Mouse (Mus musculus) cerebellum, adult 2 months (tissue): ENCODE measurements around the gene 5031439G07Rik. TPM values are rescaled to one million over a fixed set of nuclear protein-coding genes. Genes with fewer than 3 reads are reported as not detected.

Experiments
- DNase-seq, 2 experiments: peaks; one replicate each; pipeline ENCODE4 v3.0.0; 2021
- H3K27ac ChIP-seq: fragments of 200-500 bp; 2 replicates; pipeline ENCODE4 v1.5.1; 2012; ENCODE audit warnings: low read length, control low read depth, inconsistent platforms; ENCODE audit not compliant: insufficient read depth
- H3K27me3 ChIP-seq: fragments of 200-500 bp; 2 replicates; pipeline ENCODE4 v1.6.1; 2012; ENCODE audit warnings: inconsistent platforms, mild to moderate bottlenecking, low read length, moderate library complexity; ENCODE audit not compliant: control insufficient read depth, insufficient read depth
- H3K4me1 ChIP-seq: fragments of 200-500 bp; 2 replicates; pipeline ENCODE4 v1.6.1; 2011; ENCODE audit warnings: low read length; ENCODE audit not compliant: control insufficient read depth, insufficient read depth
- H3K4me3 ChIP-seq: fragments of 200-500 bp; replicated peaks from 2 replicates; pipeline ENCODE3; 2011; ENCODE audit warnings: mild to moderate bottlenecking, low read depth, low read length, control low read depth; ENCODE audit not compliant: insufficient read depth
- CTCF ChIP-seq: fragments of 200-500 bp; IDR thresholded peaks from 2 replicates; pipeline ENCODE4 v1.5.1; 2011; ENCODE audit warnings: low read depth, mild to moderate bottlenecking, control low read depth, low read length, moderate library complexity, borderline replicate concordance; ENCODE audit not compliant: insufficient read depth
- POLR2A ChIP-seq: fragments of 200-500 bp; IDR thresholded peaks from 2 replicates; pipeline ENCODE4 v1.6.1; 2011; ENCODE audit warnings: low read length, control low read depth, borderline replicate concordance; ENCODE audit not compliant: insufficient read depth
- WGBS: fragments of 180-500 bp; shearing (Covaris S2); methylation state at CpG from one replicate; pipeline ENCODE4 v1.1.7; 2018; 5-methylcytosine and 5-hydroxymethylcytosine counted together
- polyA plus RNA-seq: library from polyadenylated mRNA; depleted of rRNA; stranded (reverse); fragments of >200 nt; gene quantifications from 2 replicates; pipeline ENCODE4 v1.2.3, GENCODE M21; 2012

5031439G07Rik gene
- polyA plus RNA-seq, 1 experiment = 116 TPM

DNA sequence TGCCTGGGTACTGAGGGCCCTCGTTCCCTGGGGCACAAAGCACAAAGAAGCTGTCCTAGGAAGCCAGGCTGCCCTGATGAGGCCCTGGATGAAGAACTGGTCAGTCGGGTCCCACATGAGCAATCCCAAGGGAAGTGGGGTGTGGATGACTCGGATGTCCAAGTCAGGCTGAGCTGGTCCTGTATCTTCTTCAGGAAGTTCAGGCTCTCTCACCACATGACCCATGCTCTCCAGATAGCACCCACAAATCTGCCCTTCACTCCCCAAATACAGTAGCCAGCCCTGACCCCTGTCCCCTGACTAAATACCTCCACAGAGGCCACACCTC is 14.8 kb downstream of the 5031439G07Rik start:
- peaks cover 41% of the 10 kb centered on the region for H3K4me1 ChIP-seq
- no peak for TF ChIP-seq CTCF
- no peak for TF ChIP-seq POLR2A
- H3K27ac ChIP-seq = peak overlapping the region; percentile 49; the same call in 1 of the 2 replicates
- 30% methylated on average over 3 of the region's 3 CpGs for WGBS
- H3K27me3 ChIP-seq = no peaks in the 10 kb centered on the region
- DNase-seq = no peak
- no peak overlapping the region for H3K4me3 ChIP-seq

DNA sequence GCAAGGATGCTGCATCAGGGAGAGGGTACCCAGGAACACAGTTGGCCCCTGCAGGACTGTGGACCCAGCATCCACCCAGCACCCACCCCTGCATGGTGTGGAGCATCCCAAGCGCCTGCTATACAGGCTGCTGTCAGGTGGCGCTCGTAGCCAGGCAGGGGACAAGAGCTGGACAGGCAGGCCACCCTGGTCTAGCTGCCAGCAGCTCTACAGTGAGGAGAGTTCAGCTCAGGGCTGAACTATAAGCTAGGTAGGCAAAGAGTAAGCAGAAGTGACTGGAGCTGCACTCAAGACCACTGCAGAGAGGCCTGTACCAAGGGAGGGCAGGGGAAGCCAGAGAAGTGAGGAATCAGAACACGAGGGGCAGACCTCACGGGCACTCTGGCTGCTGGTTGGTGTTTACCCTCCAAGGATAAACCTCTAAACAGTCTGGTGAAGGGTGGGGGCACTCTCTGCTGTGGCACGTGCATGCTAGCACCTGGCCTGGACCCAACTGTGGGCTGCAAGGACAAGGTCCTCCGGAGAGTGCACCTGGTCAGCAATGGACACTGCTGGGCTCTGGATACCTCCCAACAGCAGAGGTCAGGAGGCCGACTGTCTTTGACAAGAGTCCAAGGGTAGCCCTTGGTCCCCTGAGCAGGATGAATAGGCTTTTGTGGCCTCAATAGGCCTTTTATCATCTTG is 15.3 kb downstream of the 5031439G07Rik start:
- no peak for TF ChIP-seq POLR2A
- TF ChIP-seq CTCF = no peak
- WGBS = 24% methylated on average over 8 of the region's 8 CpGs
- peaks cover 41% of the 10 kb centered on the region for H3K4me1 ChIP-seq
- H3K27ac ChIP-seq = peak overlapping the region; percentile 38; the same call in 1 of the 2 replicates
- H3K4me3 ChIP-seq = no peak overlapping the region
- DNase-seq = peak; percentile 56 to 65
- H3K27me3 ChIP-seq = no peaks in the 10 kb centered on the region

DNA sequence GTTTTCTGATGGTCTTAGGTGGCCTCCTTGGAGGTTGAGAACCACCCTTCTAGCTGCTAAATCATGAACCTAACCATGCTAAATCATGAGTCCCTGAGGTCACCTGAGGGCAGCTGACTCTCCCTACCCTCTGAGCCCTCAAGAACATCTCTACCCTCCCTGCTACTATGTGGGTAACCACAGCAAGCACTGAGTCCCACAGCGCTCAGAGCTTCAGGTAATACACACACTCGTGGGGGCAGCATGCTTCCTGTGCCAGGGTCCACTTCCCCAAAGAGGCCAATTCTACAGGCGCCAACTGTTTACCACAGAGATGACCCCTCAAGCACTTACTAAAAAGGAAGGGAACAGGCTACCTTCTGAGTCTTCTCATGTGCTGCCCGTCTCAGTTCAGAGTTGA is 19.8 kb downstream of the 5031439G07Rik start:
- no peak for DNase-seq
- Histone ChIP-seq H3K4me1 (peaks cover 16% of the 10 kb centered on the region), H3K27ac (no peak overlapping the region), H3K27me3 (no peaks in the 10 kb centered on the region), H3K4me3 (no peak overlapping the region)
- WGBS = 88% methylated on average over 4 of the region's 4 CpGs
- TF ChIP-seq CTCF = no peak
- no peak for TF ChIP-seq POLR2A

DNA sequence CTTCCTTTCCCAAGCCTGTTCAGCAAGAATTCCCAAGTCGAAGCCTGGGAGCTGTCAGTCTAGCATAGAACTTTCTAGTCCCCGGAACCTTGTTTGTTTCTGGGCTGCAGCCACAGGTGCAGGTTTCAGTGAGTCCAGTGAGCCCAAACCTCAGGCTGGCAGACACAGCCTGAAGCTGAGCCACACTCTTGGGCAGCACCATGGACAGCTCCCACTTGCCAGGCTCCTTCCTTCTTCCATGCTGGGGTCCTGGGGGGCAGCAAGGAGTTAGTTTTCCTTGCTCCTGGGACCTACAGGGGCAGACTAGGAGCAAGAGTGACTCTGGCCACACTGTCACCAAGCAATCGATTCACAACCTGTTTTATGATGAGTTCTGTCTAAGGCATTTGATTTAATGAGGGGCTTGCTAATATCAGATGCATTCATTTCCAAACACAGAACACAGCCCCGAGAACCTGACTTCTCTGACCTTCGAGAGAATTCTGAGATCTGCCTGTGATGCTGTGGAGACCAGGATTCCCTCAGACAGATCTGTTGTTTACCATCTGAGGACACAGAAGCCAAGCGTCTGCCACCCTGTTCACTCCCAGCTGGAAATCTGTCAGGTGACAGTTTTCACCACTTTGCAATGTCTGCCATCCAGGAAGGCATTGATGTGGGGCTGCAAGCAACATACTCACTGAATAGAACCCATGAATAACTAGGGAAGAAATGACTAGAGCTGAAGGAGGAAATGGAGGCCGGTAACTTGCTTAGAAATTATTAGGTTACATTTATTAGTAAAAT is 22.6 kb downstream of the 5031439G07Rik start:
- TF ChIP-seq CTCF (no peak), POLR2A (no peak)
- DNase-seq = peak in 1 of 2 experiments; percentile 55
- Histone ChIP-seq H3K4me3 (no peak overlapping the region), H3K27me3 (no peaks in the 10 kb centered on the region), H3K27ac (no peak overlapping the region), H3K4me1 (peaks cover 20% of the 10 kb centered on the region)
- whole genome bisulfite sequencing = 44% methylated on average over 7 of the region's 7 CpGs

DNA sequence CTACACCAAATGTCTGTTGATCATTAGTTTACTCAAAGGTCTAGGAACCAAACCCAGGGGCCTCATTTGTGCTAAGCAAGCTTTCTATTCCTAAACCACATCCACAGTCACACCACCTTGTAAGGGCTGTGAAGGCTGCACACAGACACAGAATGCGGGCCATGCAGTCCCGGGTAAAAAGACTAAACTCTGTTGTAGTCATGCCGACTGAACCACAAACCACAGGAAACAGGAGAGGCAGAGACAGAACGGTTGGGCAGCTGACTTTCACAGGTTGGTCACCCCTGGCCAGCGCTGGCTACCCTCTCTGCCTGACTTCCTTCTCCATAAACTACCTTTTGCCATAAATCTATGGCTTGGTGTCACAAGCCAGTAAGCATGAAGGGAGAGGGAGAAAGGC is 23.6 kb downstream of the 5031439G07Rik start:
- no peak for DNase-seq
- no peaks in the 10 kb centered on the region for H3K27me3 ChIP-seq
- H3K4me3 ChIP-seq = no peak overlapping the region
- no peak overlapping the region for H3K27ac ChIP-seq
- peaks cover 23% of the 10 kb centered on the region for H3K4me1 ChIP-seq
- 83% methylated on average over 5 of the region's 5 CpGs for WGBS
- no peak for TF ChIP-seq POLR2A
- no peak for TF ChIP-seq CTCF

DNA sequence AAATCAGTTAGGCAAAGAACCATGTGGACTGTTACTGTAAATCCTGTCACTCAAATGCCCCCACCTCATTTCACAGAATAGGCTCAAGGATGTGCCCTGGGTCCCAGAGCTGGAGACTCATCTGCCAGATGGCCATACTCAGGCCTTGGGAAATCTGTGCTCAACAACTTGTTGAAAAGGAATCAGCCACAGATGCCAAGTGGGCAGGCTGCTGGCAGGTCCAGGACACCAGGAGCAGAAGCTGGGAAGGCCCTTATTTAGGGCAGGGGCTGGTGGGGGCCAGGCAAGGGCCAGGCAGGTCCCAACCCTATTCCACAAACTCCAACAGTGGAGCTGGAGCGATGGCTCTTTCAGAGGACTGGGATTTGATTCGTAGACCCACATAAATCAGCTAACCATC is 25.8 kb downstream of the 5031439G07Rik start:
- WGBS = 86% methylated on average over 2 of the region's 2 CpGs
- Histone ChIP-seq H3K4me1 (peaks cover 40% of the 10 kb centered on the region), H3K27ac (no peak overlapping the region), H3K4me3 (no peak overlapping the region), H3K27me3 (no peaks in the 10 kb centered on the region)
- TF ChIP-seq CTCF = no peak
- DNase-seq = no peak

DNA sequence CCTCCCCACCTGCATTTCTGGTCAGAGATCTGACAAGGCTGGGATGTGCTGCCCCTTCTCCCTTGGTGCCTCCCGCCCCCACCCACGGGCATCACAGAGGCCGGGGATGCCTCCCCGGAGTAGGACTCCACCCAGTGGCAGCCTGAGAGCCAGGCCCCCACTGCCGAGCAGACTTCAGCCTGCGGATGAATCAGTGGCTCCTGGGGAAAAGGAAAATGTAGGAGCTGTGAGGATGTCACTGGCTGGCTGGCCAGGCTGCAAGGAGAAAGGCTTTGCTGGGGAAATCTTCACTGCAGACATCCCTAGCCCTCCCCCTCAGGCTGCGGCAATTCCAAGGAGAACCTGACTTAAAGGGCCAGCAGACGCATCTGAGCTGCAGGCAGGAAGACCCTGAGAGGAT is 27.7 kb downstream of the 5031439G07Rik start:
- 13% methylated on average over 8 of the region's 8 CpGs for WGBS
- peak; percentile 69 to 71 for DNase-seq
- Histone ChIP-seq H3K4me3 (peak overlapping the region; percentile 60), H3K4me1 (peaks cover 36% of the 10 kb centered on the region), H3K27ac (peak overlapping the region; percentile 11; the same call in 1 of the 2 replicates), H3K27me3 (no peaks in the 10 kb centered on the region)
- peak; percentile 35; the same call in 1 of the 2 replicates for TF ChIP-seq CTCF
- TF ChIP-seq POLR2A = peak; percentile 19; the same call in 1 of the 2 replicates

DNA sequence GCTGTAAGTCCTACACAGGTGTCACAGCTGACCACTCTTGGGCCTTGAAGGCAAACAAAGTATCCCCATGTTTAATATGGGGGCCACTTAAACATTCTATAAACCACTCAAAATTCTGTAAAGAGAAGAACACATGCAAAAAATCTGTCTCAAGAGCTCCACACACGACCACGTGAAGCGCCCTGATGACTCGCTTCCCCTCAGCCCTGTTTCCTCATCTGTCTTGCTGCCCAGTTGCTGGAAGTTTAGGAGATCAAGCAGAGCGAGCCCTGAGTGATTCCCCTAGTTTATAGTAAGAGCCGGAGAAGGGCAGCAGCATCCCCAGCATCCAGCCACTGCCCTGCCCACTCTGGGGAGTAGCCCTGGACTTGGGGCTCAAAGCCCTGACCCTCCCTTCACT is 28.5 kb downstream of the 5031439G07Rik start:
- H3K27me3 ChIP-seq = no peaks in the 10 kb centered on the region
- peaks cover 37% of the 10 kb centered on the region for H3K4me1 ChIP-seq
- peak overlapping the region; percentile 60 for H3K4me3 ChIP-seq
- no peak overlapping the region for H3K27ac ChIP-seq
- 80% methylated on average over 6 of the region's 6 CpGs for WGBS
- no peak for DNase-seq
- no peak for TF ChIP-seq CTCF
- no peak for TF ChIP-seq POLR2A
